Mouse (Mus musculus) heart, adult 2 months (tissue): ENCODE data around the gene Kcnb1.

Experiments
- CTCF ChIP-seq: fragments of 200-600 bp; IDR thresholded peaks from 2 replicates; pipeline ENCODE4 v1.8.1; 2022; ENCODE audit warnings: antibody characterized with exemption, mild to moderate bottlenecking, moderate library complexity
- EP300 ChIP-seq: fragments of 200-500 bp; IDR thresholded peaks from 2 replicates; pipeline ENCODE4 v1.6.1; 2011; ENCODE audit warnings: low read depth, low read length, control low read depth; ENCODE audit not compliant: insufficient read depth
- POLR2A ChIP-seq: fragments of 200-500 bp; IDR thresholded peaks from 2 replicates; pipeline ENCODE4 v1.6.1; 2011; ENCODE audit warnings: mild to moderate bottlenecking, low read depth, low read length, control low read depth; ENCODE audit not compliant: insufficient read depth

- TF ChIP-seq CTCF (no peak), POLR2A (no peak), EP300 (no peak)
These were observed 60.4 kb downstream of the Kcnb1 start for GRCm38 (mm10) chr2:167129608-167129955.
